Mouse (Mus musculus) myocyte (in vitro differentiated cells): ENCODE measurements around the gene 9230112D13Rik.

Source experiments
- CEBPB ChIP-seq: IDR thresholded peaks from 2 replicates; pipeline ENCODE4 v1.6.1; 2011; ENCODE audit warnings: mild to moderate bottlenecking, moderate library complexity; ENCODE audit not compliant: poor library complexity, insufficient read depth, severe bottlenecking
- MAX ChIP-seq: IDR thresholded peaks from one replicate; pipeline ENCODE4 v1.6.1; 2011; ENCODE audit warnings: low read depth, mild to moderate bottlenecking, control low read depth
- MYOG ChIP-seq, 3 experiments: IDR thresholded peaks; one replicate each; pipeline ENCODE4 v1.6.1; 2011; ENCODE audit warnings: control low read depth in 2 of 3, low read depth in 2 of 3, mild to moderate bottlenecking in 2 of 3; ENCODE audit not compliant: insufficient read length in 2 of 3, control insufficient read depth in 1 of 3, insufficient read depth in 1 of 3
- USF1 ChIP-seq: IDR thresholded peaks from one replicate; pipeline ENCODE4 v1.6.1; 2011; ENCODE audit warnings: low read depth, mild to moderate bottlenecking, control low read depth, moderate library complexity

- TF ChIP-seq MYOG (IDR thresholded peaks at IDR 0.05; ENCODE audit: control insufficient read depth in 1 of 3, insufficient read depth in 1 of 3, insufficient read length in 2 of 3, low read depth in 2 of 3) (no peak), USF1 (no peak), CEBPB (no peak), MAX (no peak)
Observed at GRCm38 (mm10) chr14:34558947-34559346, 36.3 kb upstream of the 9230112D13Rik start.
